Mouse (Mus musculus) spleen, adult 2 months (tissue): ENCODE results near the gene Gm17268. TPM values are rescaled to one million over a fixed set of nuclear protein-coding genes. Genes with fewer than 3 reads are reported as not detected.

ENCODE experiments used
- DNase-seq, 2 experiments: peaks; one replicate each; pipeline versions ENCODE4 v3.0.0 to v3.0.0-alpha.2; 2012 to 2021; ENCODE audit warnings: low spot score in 2 of 2, low read depth in 1 of 2
- H3K27ac ChIP-seq: fragments of 200-500 bp; 2 replicates; pipeline ENCODE4 v1.5.1; 2012; ENCODE audit warnings: low read length, inconsistent platforms; ENCODE audit not compliant: insufficient read depth
- H3K27me3 ChIP-seq: fragments of 200-500 bp; 2 replicates; pipeline ENCODE4 v1.6.1; 2012; ENCODE audit warnings: mild to moderate bottlenecking, moderate library complexity, low read length, inconsistent platforms; ENCODE audit not compliant: control insufficient read depth, insufficient read depth
- H3K36me3 ChIP-seq: fragments of 200-500 bp; 2 replicates; pipeline ENCODE4 v1.6.1; 2012; ENCODE audit warnings: mild to moderate bottlenecking, low read length, inconsistent platforms; ENCODE audit not compliant: control insufficient read depth, insufficient read depth
- H3K4me1 ChIP-seq: fragments of 200-500 bp; 2 replicates; pipeline ENCODE4 v1.6.1; 2011; ENCODE audit warnings: inconsistent platforms; ENCODE audit not compliant: control insufficient read depth, insufficient read depth, insufficient read length
- H3K4me3 ChIP-seq: fragments of 200-500 bp; 2 replicates; pipeline ENCODE4 v1.5.1; 2011; ENCODE audit warnings: mild to moderate bottlenecking, inconsistent platforms; ENCODE audit not compliant: insufficient read depth, insufficient read length; ENCODE audit errors: extremely low read depth
- CTCF ChIP-seq: fragments of 200-500 bp; IDR thresholded peaks from 2 replicates; pipeline ENCODE4 v1.5.1; 2011; ENCODE audit warnings: mild to moderate bottlenecking, inconsistent platforms; ENCODE audit not compliant: insufficient read depth, insufficient read length, insufficient replicate concordance; ENCODE audit errors: extremely low read depth
- POLR2A ChIP-seq: fragments of 200-500 bp; IDR thresholded peaks from 2 replicates; pipeline ENCODE4 v1.6.1; 2011; ENCODE audit warnings: low read depth, low read length, inconsistent platforms
- WGBS: fragments of 180-500 bp; shearing (Covaris S2); methylation state at CpG from one replicate; pipeline ENCODE4 v1.1.7; 2018; 5-methylcytosine and 5-hydroxymethylcytosine counted together
- polyA plus RNA-seq: library from polyadenylated mRNA; depleted of rRNA; stranded (reverse); fragments of >200 nt; gene quantifications from 2 replicates; pipeline ENCODE4 v1.2.3, GENCODE M21; 2012

The Gm17268 gene
- polyA plus RNA-seq, 1 experiment = not detected

- TF ChIP-seq CTCF (no peak), POLR2A (no peak)
- Histone ChIP-seq H3K27me3 (no peaks in the 10 kb centered on the region), H3K27ac (no peak overlapping the region), H3K4me3 (no peak overlapping the region), H3K36me3 (no peaks in the 10 kb centered on the region), H3K4me1 (no peaks in the 10 kb centered on the region)
- WGBS = 61% methylated on average over 1 of the region's 1 CpGs
- no peak for DNase-seq
These were observed 34.0 kb upstream of the Gm17268 start for GRCm38 (mm10) chr11:82072374-82072773.

- no peak overlapping the region for H3K4me3 ChIP-seq
- H3K27ac ChIP-seq = no peak overlapping the region
- no peaks in the 10 kb centered on the region for H3K36me3 ChIP-seq
- no peaks in the 10 kb centered on the region for H3K27me3 ChIP-seq
- no peaks in the 10 kb centered on the region for H3K4me1 ChIP-seq
- WGBS = 90% methylated on average over 3 of the region's 3 CpGs
- TF ChIP-seq POLR2A (no peak), CTCF (no peak)
- DNase-seq = no peak
These were observed 32.7 kb upstream of the Gm17268 start for GRCm38 (mm10) chr11:82071076-82071475.

GRCm38 (mm10) chr11:82066953-82067571 lies 28.7 kb upstream of the Gm17268 start:
- no peak overlapping the region for H3K27ac ChIP-seq
- no peak for TF ChIP-seq CTCF
- TF ChIP-seq POLR2A = no peak
- no peaks in the 10 kb centered on the region for H3K4me1 ChIP-seq
- H3K36me3 ChIP-seq = no peaks in the 10 kb centered on the region
- WGBS = 85% methylated on average over 7 of the region's 7 CpGs
- no peaks in the 10 kb centered on the region for H3K27me3 ChIP-seq
- H3K4me3 ChIP-seq = no peak overlapping the region
- no peak for DNase-seq

- TF ChIP-seq POLR2A (no peak), CTCF (no peak)
- WGBS = 74% methylated on average over 2 of the region's 2 CpGs
- Histone ChIP-seq H3K4me1 (no peaks in the 10 kb centered on the region), H3K4me3 (no peak overlapping the region), H3K27ac (no peak overlapping the region), H3K27me3 (no peaks in the 10 kb centered on the region), H3K36me3 (no peaks in the 10 kb centered on the region)
- no peak for DNase-seq
These were observed 25.1 kb upstream of the Gm17268 start for GRCm38 (mm10) chr11:82063454-82063853.

- TF ChIP-seq POLR2A = no peak
- TF ChIP-seq CTCF = no peak
- no peak overlapping the region for H3K4me3 ChIP-seq
- DNase-seq = no peak
- WGBS = 77% methylated on average over 3 of the region's 3 CpGs
- no peak overlapping the region for H3K27ac ChIP-seq
- H3K36me3 ChIP-seq = no peaks in the 10 kb centered on the region
- H3K27me3 ChIP-seq = no peaks in the 10 kb centered on the region
- no peaks in the 10 kb centered on the region for H3K4me1 ChIP-seq
These were observed 23.9 kb upstream of the Gm17268 start for GRCm38 (mm10) chr11:82062226-82062625.

- H3K4me3 ChIP-seq = no peak within 1 kb of the TSS
- 83% methylated on average over 6 of the region's 6 CpGs for WGBS
These were observed 19.3 kb upstream of the Gm17268 start, which contains the start of gene Ccl11 for GRCm38 (mm10) chr11:82057646-82058045. TSS of gene Ccl11 (plus strand) at chr11:82057823.

GRCm38 (mm10) chr11:82053849-82054248 lies 15.5 kb upstream of the Gm17268 start:
- no peak overlapping the region for H3K27ac ChIP-seq
- no peaks in the 10 kb centered on the region for H3K4me1 ChIP-seq
- H3K27me3 ChIP-seq = no peaks in the 10 kb centered on the region
- no peak for DNase-seq
- no peak for TF ChIP-seq CTCF
- no peak for TF ChIP-seq POLR2A
- H3K4me3 ChIP-seq = no peak overlapping the region
- no peaks in the 10 kb centered on the region for H3K36me3 ChIP-seq
- 90% methylated on average over 7 of the region's 7 CpGs for WGBS

More at GRCm38 (mm10) chr11:82057646-82058045, 19.3 kb upstream of the Gm17268 start, which contains the start of gene Ccl11:
- TF ChIP-seq CTCF (no peak), POLR2A (no peak)
- Histone ChIP-seq H3K27me3 (no peaks in the 10 kb centered on the region), H3K27ac (no peak within 1 kb of the TSS), H3K4me1 (no peaks in the 10 kb centered on the region), H3K36me3 (no peaks in the 10 kb centered on the region)
- DNase-seq = no peak
